Mouse (Mus musculus): Measurements from ENCODE around the gene Mcrip2. TPM values are rescaled to one million over a fixed set of nuclear protein-coding genes. Genes with fewer than 3 reads are reported as not detected.

The Mcrip2 gene
- polyA plus RNA-seq, 1 experiment: 52.1 TPM

DNA sequence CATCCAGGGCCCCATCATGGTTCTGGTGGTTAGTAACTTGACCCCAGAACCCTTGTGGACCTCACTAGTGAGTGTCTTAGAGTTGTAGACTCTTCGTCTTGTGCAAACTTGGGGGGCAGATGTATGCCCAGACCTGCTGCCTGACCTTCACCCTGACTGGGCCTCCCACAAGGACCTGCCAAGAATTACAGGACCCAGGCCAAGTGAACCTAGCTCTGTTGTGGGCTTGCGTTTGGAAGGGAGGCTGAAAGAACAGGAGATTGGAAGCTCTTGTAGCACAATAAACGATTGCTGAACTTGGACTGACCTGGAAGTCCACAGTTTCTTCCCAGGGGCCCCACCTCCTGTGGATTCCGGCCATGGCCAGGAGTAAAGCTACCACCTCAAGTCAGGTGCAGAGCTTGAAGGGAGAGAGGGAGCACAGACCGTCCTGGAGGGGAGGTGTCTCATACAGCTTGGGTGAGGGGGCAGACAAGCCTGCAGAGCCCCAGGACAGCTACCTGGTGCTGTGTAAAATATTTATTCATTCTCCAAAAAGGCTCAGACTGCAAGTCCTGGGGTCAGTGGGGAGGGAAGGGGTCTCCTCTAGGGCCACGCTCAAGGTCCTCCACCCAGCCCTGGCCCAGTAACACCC is 34.5 kb downstream of the Mcrip2 start:
- no peaks in the 10 kb centered on the region for H3K27me3 ChIP-seq (ENCODE audit: control insufficient read depth, insufficient read depth, low read length)
- H3K27ac ChIP-seq (ENCODE audit: control insufficient read depth, insufficient read depth, low read length): no peak overlapping the region
- 59% methylated on average over 6 of the region's 6 CpGs for WGBS
- TF ChIP-seq POLR2A (IDR thresholded peaks at IDR 0.05; ENCODE audit: control insufficient read depth, extremely low read depth, insufficient read depth, low read length, poor library complexity) (no peak), CTCF (IDR thresholded peaks at IDR 0.05; ENCODE audit: borderline replicate concordance, control insufficient read depth, extremely low read depth, insufficient read depth, low read length, poor library complexity) (no peak)
- H3K4me1 ChIP-seq (replicated peaks; ENCODE audit: control insufficient read depth, insufficient read depth, low read length): peaks cover 51% of the 10 kb centered on the region
- DNase-seq: no peak
- peaks cover 13% of the 10 kb centered on the region for H3K36me3 ChIP-seq (ENCODE audit: control insufficient read depth, insufficient read depth, low read length)
- H3K4me3 ChIP-seq (ENCODE audit: control insufficient read depth, insufficient read depth, low read length): peak overlapping the region; percentile 93

DNA sequence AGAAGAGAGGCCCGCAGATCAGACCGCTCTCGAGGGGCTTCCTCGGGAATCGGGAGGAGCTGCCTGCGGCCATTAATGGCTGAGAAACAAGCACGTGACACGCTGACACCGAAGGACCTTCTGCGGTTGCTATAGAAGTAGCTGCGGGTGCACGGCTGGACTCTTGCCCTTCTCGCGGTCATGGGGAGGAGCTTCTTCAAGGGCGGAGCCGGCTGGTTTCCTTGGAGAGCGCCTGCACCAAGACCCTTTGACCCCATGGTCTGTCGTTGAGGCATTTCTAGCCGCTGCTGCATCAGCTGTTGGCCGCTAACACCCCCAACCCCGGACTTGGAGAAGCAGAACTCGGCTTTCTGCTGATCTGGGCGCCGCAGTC is 35.3 kb downstream of the Mcrip2 start, which contains the start of gene Stub1:
Stub1 (minus strand) TSS at position 114 of the 373 bp plus-strand sequence.
- TF ChIP-seq CTCF (IDR thresholded peaks at IDR 0.05; ENCODE audit: borderline replicate concordance, control insufficient read depth, extremely low read depth, insufficient read depth, low read length, poor library complexity) (no peak), POLR2A (IDR thresholded peaks at IDR 0.05; ENCODE audit: control insufficient read depth, extremely low read depth, insufficient read depth, low read length, poor library complexity) (no peak)
- H3K27me3 ChIP-seq (ENCODE audit: control insufficient read depth, insufficient read depth, low read length): no peaks in the 10 kb centered on the region
- peak; percentile 60 for DNase-seq
- peaks cover 8% of the 10 kb centered on the region for H3K36me3 ChIP-seq (ENCODE audit: control insufficient read depth, insufficient read depth, low read length)
- no peak within 1 kb of the TSS for H3K27ac ChIP-seq (ENCODE audit: control insufficient read depth, insufficient read depth, low read length)
- H3K4me3 ChIP-seq (ENCODE audit: control insufficient read depth, insufficient read depth, low read length): peak within 1 kb of the TSS; percentile 93
- WGBS: under 1% methylated on average over 24 of the region's 24 CpGs
- H3K4me1 ChIP-seq (replicated peaks; ENCODE audit: control insufficient read depth, insufficient read depth, low read length): peaks cover 55% of the 10 kb centered on the region

DNA sequence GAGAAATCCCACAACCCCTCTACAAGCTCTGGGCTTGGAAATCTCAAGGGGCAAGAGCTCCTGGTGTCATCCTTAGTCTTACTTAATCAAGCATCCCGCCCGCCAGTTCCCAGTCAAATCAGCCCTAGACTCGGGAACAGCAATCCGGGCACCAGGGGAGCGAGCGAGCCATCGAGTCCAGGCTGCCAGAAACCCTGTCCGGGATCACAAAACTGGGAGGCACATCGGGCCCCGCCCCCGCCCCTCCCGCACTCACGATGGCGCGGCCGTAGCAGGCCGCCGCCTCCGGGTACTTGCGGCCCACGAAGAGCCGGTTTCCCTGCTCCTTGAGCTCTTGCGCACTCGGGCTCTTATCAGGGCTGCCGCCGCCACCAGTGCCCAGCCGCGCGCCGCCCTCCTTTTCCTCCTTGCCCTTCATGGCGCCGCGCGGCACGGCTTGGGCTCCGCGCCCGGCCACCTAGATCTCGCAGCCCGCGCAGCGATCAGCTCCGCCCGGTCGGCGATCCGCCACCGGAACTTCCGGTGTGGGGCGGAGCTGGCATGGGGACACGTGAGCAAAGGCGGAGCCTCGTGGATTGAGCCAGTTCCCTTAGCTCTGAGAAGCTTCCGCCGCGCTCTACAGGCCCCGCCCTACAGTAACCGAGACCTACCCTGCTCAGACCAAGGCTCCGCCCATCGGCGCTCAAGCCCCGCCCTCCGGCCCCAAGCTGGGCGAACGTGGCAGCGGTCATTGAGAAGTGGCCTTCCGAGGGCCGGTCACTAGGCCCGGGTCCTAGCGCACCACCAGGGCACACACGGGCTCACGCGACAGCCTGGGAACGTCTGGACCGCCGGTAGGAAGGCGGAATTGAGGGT is 35.9 kb downstream of the Mcrip2 start:
- Histone ChIP-seq H3K27ac (ENCODE audit: control insufficient read depth, insufficient read depth, low read length) (no peak overlapping the region), H3K27me3 (ENCODE audit: control insufficient read depth, insufficient read depth, low read length) (no peaks in the 10 kb centered on the region), H3K4me1 (replicated peaks; ENCODE audit: control insufficient read depth, insufficient read depth, low read length) (peaks cover 56% of the 10 kb centered on the region), H3K36me3 (ENCODE audit: control insufficient read depth, insufficient read depth, low read length) (peaks cover 4% of the 10 kb centered on the region; the same call in 1 of the 2 replicates), H3K4me3 (ENCODE audit: control insufficient read depth, insufficient read depth, low read length) (peak overlapping the region; percentile 93)
- WGBS: under 1% methylated on average over 76 of the region's 77 CpGs
- TF ChIP-seq POLR2A (IDR thresholded peaks at IDR 0.05; ENCODE audit: control insufficient read depth, extremely low read depth, insufficient read depth, low read length, poor library complexity) (peak; percentile 79), CTCF (IDR thresholded peaks at IDR 0.05; ENCODE audit: borderline replicate concordance, control insufficient read depth, extremely low read depth, insufficient read depth, low read length, poor library complexity) (peak; percentile 53)
- peak; percentile 98 for DNase-seq

DNA sequence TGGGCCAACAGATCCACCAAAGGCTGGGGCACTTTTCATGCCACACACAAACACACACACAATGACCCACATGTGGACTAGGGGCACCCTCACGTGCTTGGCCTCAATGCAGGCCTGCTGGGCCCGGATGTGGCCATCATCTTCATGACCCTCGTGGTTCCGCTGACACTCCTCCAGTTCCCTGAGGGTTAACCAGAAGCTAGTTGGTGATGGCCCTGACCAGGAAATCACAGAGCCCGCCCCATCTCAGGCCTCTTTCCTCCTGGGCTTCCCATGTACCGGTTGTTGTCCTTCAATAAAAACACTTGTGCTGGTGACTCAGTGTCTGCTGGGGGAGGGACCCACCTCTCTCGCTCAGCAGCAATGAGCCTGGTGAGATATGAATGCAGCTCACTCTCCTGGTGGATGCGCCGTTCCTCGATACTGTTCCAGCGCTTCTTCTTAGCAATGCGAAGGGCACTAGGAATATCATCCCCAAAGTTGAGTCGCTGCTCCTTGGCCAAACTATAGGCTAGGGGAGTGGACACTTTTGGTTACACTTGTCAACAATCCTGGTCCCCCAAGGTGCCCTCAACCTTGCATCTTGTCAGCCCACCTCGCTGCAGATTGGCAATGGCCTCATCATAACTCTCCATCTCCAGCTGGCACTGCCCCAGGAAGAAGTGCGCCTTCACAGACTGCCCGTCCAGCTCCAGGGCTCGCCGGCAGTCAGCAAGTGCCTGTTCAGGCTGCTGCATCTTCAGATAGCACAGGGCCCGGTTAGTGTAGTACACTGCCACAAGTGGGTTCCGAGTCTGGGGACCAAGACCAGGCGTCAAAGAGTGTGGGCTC is 36.9 kb downstream of the Mcrip2 start:
- WGBS: 60% methylated on average over 21 of the region's 21 CpGs
- TF ChIP-seq CTCF (IDR thresholded peaks at IDR 0.05; ENCODE audit: borderline replicate concordance, control insufficient read depth, extremely low read depth, insufficient read depth, low read length, poor library complexity) (no peak), POLR2A (IDR thresholded peaks at IDR 0.05; ENCODE audit: control insufficient read depth, extremely low read depth, insufficient read depth, low read length, poor library complexity) (no peak)
- Histone ChIP-seq H3K4me3 (ENCODE audit: control insufficient read depth, insufficient read depth, low read length) (peak overlapping the region; percentile 93), H3K4me1 (replicated peaks; ENCODE audit: control insufficient read depth, insufficient read depth, low read length) (peaks cover 46% of the 10 kb centered on the region), H3K27ac (ENCODE audit: control insufficient read depth, insufficient read depth, low read length) (no peak overlapping the region), H3K27me3 (ENCODE audit: control insufficient read depth, insufficient read depth, low read length) (no peaks in the 10 kb centered on the region), H3K36me3 (ENCODE audit: control insufficient read depth, insufficient read depth, low read length) (peaks cover 4% of the 10 kb centered on the region; the same call in 1 of the 2 replicates)
- DNase-seq: no peak

DNA sequence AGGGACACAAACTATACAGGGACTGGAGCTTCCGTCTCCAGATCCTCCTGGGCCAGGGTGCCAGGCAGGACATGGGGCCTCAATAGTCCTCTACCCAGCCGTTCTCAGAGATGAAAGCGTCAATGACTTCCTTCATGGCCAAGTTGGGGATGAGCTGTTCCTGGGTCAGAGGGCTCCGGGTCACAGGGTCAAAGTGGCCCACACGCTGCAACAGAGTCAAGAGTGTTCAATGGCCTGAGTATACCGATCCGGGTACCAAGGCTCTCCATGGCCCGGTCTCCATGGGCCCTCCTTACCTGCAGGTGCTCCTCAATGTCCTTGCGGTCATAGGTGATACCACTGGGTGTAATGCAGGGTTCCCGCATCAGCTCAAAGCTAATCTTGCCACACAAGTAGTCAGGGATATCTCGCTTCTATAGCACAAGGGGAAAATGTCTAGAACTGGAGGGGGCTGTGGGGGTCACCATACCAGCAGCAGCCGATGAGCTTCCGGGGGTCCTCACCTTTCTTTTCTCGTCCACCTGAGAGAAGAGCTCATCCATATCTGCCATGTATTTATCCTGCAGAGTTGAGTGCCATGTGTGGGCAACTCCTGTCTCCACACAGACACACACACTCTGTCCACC is 37.6 kb downstream of the Mcrip2 start:
- H3K4me1 ChIP-seq (replicated peaks; ENCODE audit: control insufficient read depth, insufficient read depth, low read length): peaks cover 41% of the 10 kb centered on the region
- no peak overlapping the region for H3K4me3 ChIP-seq (ENCODE audit: control insufficient read depth, insufficient read depth, low read length)
- 95% methylated on average over 14 of the region's 14 CpGs for WGBS
- H3K27ac ChIP-seq (ENCODE audit: control insufficient read depth, insufficient read depth, low read length): no peak overlapping the region
- no peaks in the 10 kb centered on the region for H3K27me3 ChIP-seq (ENCODE audit: control insufficient read depth, insufficient read depth, low read length)
- H3K36me3 ChIP-seq (ENCODE audit: control insufficient read depth, insufficient read depth, low read length): peaks cover 4% of the 10 kb centered on the region; the same call in 1 of the 2 replicates
- no peak for DNase-seq
- TF ChIP-seq POLR2A (IDR thresholded peaks at IDR 0.05; ENCODE audit: control insufficient read depth, extremely low read depth, insufficient read depth, low read length, poor library complexity) (no peak), CTCF (IDR thresholded peaks at IDR 0.05; ENCODE audit: borderline replicate concordance, control insufficient read depth, extremely low read depth, insufficient read depth, low read length, poor library complexity) (no peak)
